Mouse (Mus musculus) MEL (cell line): ENCODE results near the gene Wdr19. TPM values are rescaled to one million over a fixed set of nuclear protein-coding genes. Genes with fewer than 3 reads are reported as not detected.

Experiments used
- DNase-seq: peaks from one replicate; pipeline ENCODE4 v3.0.0; 2011; ENCODE audit warnings: low read depth, low spot score
- H3K27ac ChIP-seq: 2 replicates; pipeline ENCODE4 v1.5.1; 2012; ENCODE audit warnings: low read depth, mild to moderate bottlenecking, control low read depth, low read length, moderate library complexity; ENCODE audit not compliant: control insufficient read depth
- H3K27me3 ChIP-seq, 2 experiments: fragments of 150-350 bp in 1 of 2; sonication (generic) in 1 of 2; 2 replicates each; pipeline ENCODE4 v1.6.1; 2012; ENCODE audit warnings: low read length in 2 of 2, mild to moderate bottlenecking in 2 of 2, improper control_type of control experiment in 1 of 2, moderate library complexity in 1 of 2; ENCODE audit not compliant: insufficient read depth in 2 of 2, control insufficient read depth in 1 of 2
- H3K36me3 ChIP-seq, 2 experiments: 2 replicates each; pipeline ENCODE4 v1.6.1; 2012 to 2014; ENCODE audit warnings: low read length in 2 of 2, improper control_type of control experiment in 1 of 2, inconsistent platforms in 1 of 2, mild to moderate bottlenecking in 1 of 2; ENCODE audit not compliant: insufficient read depth in 2 of 2, control insufficient read depth in 1 of 2
- H3K4me1 ChIP-seq, 2 experiments: fragments of 150-350 bp in 1 of 2; sonication (generic) in 1 of 2; 2 replicates each; pipeline ENCODE4 v1.6.1; 2012; ENCODE audit warnings: low read length in 2 of 2, improper control_type of control experiment in 1 of 2, mild to moderate bottlenecking in 1 of 2; ENCODE audit not compliant: insufficient read depth in 2 of 2, control insufficient read depth in 1 of 2
- H3K4me3 ChIP-seq, 2 experiments: fragments of 150-350 bp in 1 of 2; sonication (generic) in 1 of 2; 2 replicates each; pipeline ENCODE4 v1.5.1; 2012; ENCODE audit warnings: low read depth in 2 of 2, low read length in 2 of 2, mild to moderate bottlenecking in 2 of 2, moderate library complexity in 2 of 2, control low read depth in 1 of 2, improper control_type of control experiment in 1 of 2; ENCODE audit not compliant: control insufficient read depth in 1 of 2, insufficient read depth in 1 of 2
- H3K79me2 ChIP-seq: 2 replicates; pipeline ENCODE4 v1.6.1; 2012; ENCODE audit warnings: mild to moderate bottlenecking, low read length, moderate library complexity; ENCODE audit not compliant: control insufficient read depth, poor library complexity, insufficient read depth
- H3K9ac ChIP-seq: 2 replicates; pipeline ENCODE4 v1.6.1; 2012; ENCODE audit warnings: low read depth, mild to moderate bottlenecking, control low read depth, low read length, moderate library complexity; ENCODE audit not compliant: control insufficient read depth, poor library complexity, severe bottlenecking
- H3K9me3 ChIP-seq: fragments of 150-350 bp; sonication (generic); replicated peaks from 2 replicates; pipeline ENCODE4 v1.6.1; 2012; ENCODE audit warnings: mild to moderate bottlenecking, low read length, improper control_type of control experiment, moderate library complexity; ENCODE audit not compliant: insufficient read depth
- BHLHE40 ChIP-seq: IDR thresholded peaks from 2 replicates; pipeline ENCODE4 v1.6.1; 2012; ENCODE audit warnings: low read depth, mild to moderate bottlenecking, inconsistent platforms, low read length, improper control_type of control experiment, borderline replicate concordance
- CHD1 ChIP-seq: IDR thresholded peaks from 2 replicates; pipeline ENCODE4 v1.6.1; 2012; ENCODE audit warnings: low read depth, mild to moderate bottlenecking, inconsistent platforms, low read length, improper control_type of control experiment
- CHD2 ChIP-seq: IDR thresholded peaks from 2 replicates; pipeline ENCODE4 v1.6.1; 2011; ENCODE audit warnings: low read length, improper control_type of control experiment
- CTCF ChIP-seq, 3 experiments: IDR thresholded peaks in 2 of 3; conservative IDR thresholded peaks in 1 of 3; 2 replicates each; pipeline ENCODE4 v1.5.1; 2011 to 2012; ENCODE audit warnings: low read length in 3 of 3, low read depth in 2 of 3, mild to moderate bottlenecking in 2 of 3, improper control_type of control experiment in 1 of 3, inconsistent platforms in 1 of 3, mixed read lengths in 1 of 3, moderate library complexity in 1 of 3; ENCODE audit not compliant: control insufficient read depth in 1 of 3, insufficient read depth in 1 of 3, poor library complexity in 1 of 3, severe bottlenecking in 1 of 3
- ELF1 ChIP-seq: IDR thresholded peaks from 2 replicates; pipeline ENCODE4 v1.6.1; 2014; ENCODE audit warnings: low read depth, mild to moderate bottlenecking, inconsistent platforms, low read length, improper control_type of control experiment, moderate library complexity
- EP300 ChIP-seq, 2 experiments: IDR thresholded peaks; 2 replicates each; pipeline ENCODE4 v1.6.1; 2011; ENCODE audit warnings: improper control_type of control experiment in 2 of 2, low read length in 2 of 2, low read depth in 1 of 2, mild to moderate bottlenecking in 1 of 2
- ETS1 ChIP-seq: IDR thresholded peaks from 2 replicates; pipeline ENCODE4 v1.6.1; 2012; ENCODE audit warnings: low read depth, mild to moderate bottlenecking, inconsistent platforms, low read length, improper control_type of control experiment, moderate library complexity
- GABPA ChIP-seq: IDR thresholded peaks from 2 replicates; pipeline ENCODE4 v1.6.1; 2012; ENCODE audit warnings: low read depth, mild to moderate bottlenecking, inconsistent platforms, low read length, improper control_type of control experiment, moderate library complexity
- GATA1 ChIP-seq: IDR thresholded peaks from 2 replicates; pipeline ENCODE4 v1.6.1; 2011; ENCODE audit warnings: low read depth, low read length, improper control_type of control experiment
- HCFC1 ChIP-seq: IDR thresholded peaks from 2 replicates; pipeline ENCODE4 v1.6.1; 2012; ENCODE audit warnings: low read depth, mild to moderate bottlenecking, inconsistent platforms, low read length, improper control_type of control experiment, moderate library complexity
- JUND ChIP-seq: IDR thresholded peaks from 2 replicates; pipeline ENCODE4 v1.6.1; 2011; ENCODE audit warnings: low read depth, mild to moderate bottlenecking, improper control_type of control experiment, low read length
- KAT2A ChIP-seq: conservative IDR thresholded peaks from 2 replicates; pipeline ENCODE4 v1.6.1; 2012; ENCODE audit warnings: low read depth, low read length, improper control_type of control experiment, inconsistent platforms
- MAFK ChIP-seq: IDR thresholded peaks from 2 replicates; pipeline ENCODE4 v1.6.1; 2011; ENCODE audit warnings: low read depth, mild to moderate bottlenecking, low read length, improper control_type of control experiment, borderline replicate concordance
- MAZ ChIP-seq: IDR thresholded peaks from 2 replicates; pipeline ENCODE4 v1.6.1; 2012; ENCODE audit warnings: low read depth, mild to moderate bottlenecking, inconsistent platforms, low read length, improper control_type of control experiment
- MEF2A ChIP-seq: IDR thresholded peaks from 2 replicates; pipeline ENCODE4 v1.6.1; 2014; ENCODE audit warnings: low read depth, mild to moderate bottlenecking, inconsistent platforms, low read length, improper control_type of control experiment; ENCODE audit not compliant: poor library complexity, insufficient replicate concordance, severe bottlenecking; ENCODE audit errors: extremely low read depth
- MXI1 ChIP-seq: IDR thresholded peaks from 2 replicates; pipeline ENCODE4 v1.6.1; 2011; ENCODE audit warnings: mild to moderate bottlenecking, low read depth, low read length, improper control_type of control experiment
- MYB ChIP-seq: IDR thresholded peaks from 2 replicates; pipeline ENCODE4 v1.6.1; 2011; ENCODE audit warnings: mild to moderate bottlenecking, low read depth, low read length, improper control_type of control experiment
- MYC ChIP-seq: IDR thresholded peaks from 2 replicates; pipeline ENCODE4 v1.6.1; 2011; ENCODE audit warnings: low read depth, mild to moderate bottlenecking, low read length, improper control_type of control experiment, moderate library complexity
- NELFE ChIP-seq: IDR thresholded peaks from 2 replicates; pipeline ENCODE4 v1.6.1; 2011; ENCODE audit warnings: low read depth, low read length, improper control_type of control experiment
- NRF1 ChIP-seq: IDR thresholded peaks from 2 replicates; pipeline ENCODE4 v1.6.1; 2014; ENCODE audit warnings: low read depth, mild to moderate bottlenecking, inconsistent platforms, low read length, improper control_type of control experiment, moderate library complexity; ENCODE audit not compliant: poor library complexity, insufficient read depth, severe bottlenecking
- POLR2AphosphoS2 ChIP-seq: IDR thresholded peaks from 2 replicates; pipeline ENCODE4 v1.6.1; 2011; ENCODE audit warnings: low read length, improper control_type of control experiment
- POLR2AphosphoS5 ChIP-seq: IDR thresholded peaks from 2 replicates; pipeline ENCODE4 v1.6.1; 2012; ENCODE audit warnings: low read depth, borderline replicate concordance, mild to moderate bottlenecking, inconsistent platforms, low read length, moderate library complexity, mixed read lengths
- RAD21 ChIP-seq: IDR thresholded peaks from 2 replicates; pipeline ENCODE4 v1.6.1; 2011; ENCODE audit warnings: mild to moderate bottlenecking, low read depth, low read length, improper control_type of control experiment
- RCOR1 ChIP-seq: IDR thresholded peaks from 2 replicates; pipeline ENCODE4 v1.6.1; 2012; ENCODE audit warnings: low read depth, mild to moderate bottlenecking, inconsistent platforms, low read length, improper control_type of control experiment
- SIN3A ChIP-seq: IDR thresholded peaks from 2 replicates; pipeline ENCODE4 v1.6.1; 2012; ENCODE audit warnings: low read length, improper control_type of control experiment, inconsistent platforms
- SMC3 ChIP-seq: IDR thresholded peaks from 2 replicates; pipeline ENCODE4 v1.6.1; 2011; ENCODE audit warnings: low read depth, low read length, improper control_type of control experiment
- TAL1 ChIP-seq: IDR thresholded peaks from 2 replicates; pipeline ENCODE4 v1.6.1; 2012; ENCODE audit warnings: mild to moderate bottlenecking, inconsistent platforms, low read length, moderate library complexity, mixed read lengths
- TBP ChIP-seq: IDR thresholded peaks from 2 replicates; pipeline ENCODE4 v1.8.0; 2011; ENCODE audit warnings: low read depth, low read length, improper control_type of control experiment
- TCF12 ChIP-seq: IDR thresholded peaks from 2 replicates; pipeline ENCODE4 v1.6.1; 2014; ENCODE audit warnings: low read depth, mild to moderate bottlenecking, inconsistent platforms, low read length, improper control_type of control experiment, moderate library complexity
- UBTF ChIP-seq: IDR thresholded peaks from 2 replicates; pipeline ENCODE4 v1.6.1; 2012; ENCODE audit warnings: low read depth, mild to moderate bottlenecking, inconsistent platforms, low read length, improper control_type of control experiment, moderate library complexity, borderline replicate concordance; ENCODE audit not compliant: insufficient read depth
- USF1 ChIP-seq: IDR thresholded peaks from 2 replicates; pipeline ENCODE4 v1.6.1; 2014; ENCODE audit warnings: low read depth, mild to moderate bottlenecking, inconsistent platforms, low read length, improper control_type of control experiment, moderate library complexity
- USF2 ChIP-seq, 2 experiments: IDR thresholded peaks; 2 replicates each; pipeline ENCODE4 v1.6.1; 2011 to 2012; ENCODE audit warnings: improper control_type of control experiment in 2 of 2, low read length in 2 of 2, borderline replicate concordance in 1 of 2, inconsistent platforms in 1 of 2, low read depth in 1 of 2, mild to moderate bottlenecking in 1 of 2; ENCODE audit not compliant: insufficient read depth in 1 of 2
- ZKSCAN1 ChIP-seq: IDR thresholded peaks from 2 replicates; pipeline ENCODE4 v1.6.1; 2012; ENCODE audit warnings: low read depth, mild to moderate bottlenecking, inconsistent platforms, low read length, improper control_type of control experiment, moderate library complexity
- ZMIZ1 ChIP-seq: IDR thresholded peaks from 2 replicates; pipeline ENCODE4 v1.6.1; 2012; ENCODE audit warnings: low read depth, mild to moderate bottlenecking, inconsistent platforms, low read length, improper control_type of control experiment, moderate library complexity
- ZNF384 ChIP-seq: IDR thresholded peaks from 2 replicates; pipeline ENCODE4 v1.6.1; 2012; ENCODE audit warnings: low read depth, mild to moderate bottlenecking, inconsistent platforms, low read length, improper control_type of control experiment
- polyA plus RNA-seq, 2 experiments: library from polyadenylated mRNA; stranded (reverse) in 1 of 2; unstranded in 1 of 2; fragments of >175 nt in 1 of 2; fragments of >200 nt in 1 of 2; gene quantifications; 2 replicates each; pipeline versions ENCODE4 v1.2.1 to v1.2.4; 2012; ENCODE audit warnings: low replicate concordance in 2 of 2, low read depth in 1 of 2; ENCODE audit not compliant: insufficient read length in 2 of 2, insufficient read depth in 1 of 2, missing spikeins in 1 of 2
- total RNA-seq: library from RNA; depleted of rRNA; stranded (reverse); fragments of 300-350 nt; gene quantifications from 2 replicates; pipeline ENCODE4 v1.2.3, GENCODE M21; 2012

The Wdr19 gene
- total and polyA plus RNA-seq, 3 experiments, result 0.27 to 0.81 TPM; not detected in 1

GRCm38 (mm10) chr5:65298167-65298950 is 98.9 kb downstream of the Wdr19 start:
- Histone ChIP-seq H3K4me1 (peaks cover 17 to 26% of the 10 kb centered on the region in 2 experiments), H3K4me3 (no peak overlapping the region), H3K27me3 (no peaks in the 10 kb centered on the region), H3K27ac (peak overlapping the region; percentile 81), H3K9ac (peak overlapping the region; percentile 10; the same call in 1 of the 2 replicates), H3K79me2 (no peaks in the 10 kb centered on the region), H3K36me3 (peaks cover 12 to 28% of the 10 kb centered on the region in 2 experiments), H3K9me3 (no peaks in the 10 kb centered on the region)
- DNase-seq, result peak; percentile 89
- TF ChIP-seq CTCF (IDR thresholded peaks at IDR 0.05 in 2 of 3, conservative IDR thresholded peaks at IDR 0.05 in 1 of 3; ENCODE audit: control insufficient read depth in 1 of 3, insufficient read depth in 1 of 3, low read depth in 2 of 3, low read length in 3 of 3, poor library complexity in 1 of 3, severe bottlenecking in 1 of 3), result no peak
- no peak for TF ChIP-seq CHD2
- no peak for TF ChIP-seq MEF2A
- 0 out of 2 replicates have a peak, but pooled peaks have one; percentile 22 for TF ChIP-seq MXI1
- no peak for TF ChIP-seq NRF1
- TF ChIP-seq GATA1, result peak; percentile 95
- no peak for TF ChIP-seq NELFE
- no peak for TF ChIP-seq TBP
- TF ChIP-seq USF2 (IDR thresholded peaks at IDR 0.05; ENCODE audit: borderline replicate concordance in 1 of 2, insufficient read depth in 1 of 2, low read depth in 1 of 2, low read length in 2 of 2), result no peak
- no peak for TF ChIP-seq GABPA
- TF ChIP-seq ELF1, result no peak
- no peak for TF ChIP-seq MAFK
- no peak for TF ChIP-seq RAD21
- TF ChIP-seq SMC3, result no peak
- peak; percentile 86 for TF ChIP-seq TCF12
- no peak for TF ChIP-seq MAZ
- no peak for TF ChIP-seq POLR2AphosphoS5
- TF ChIP-seq ZKSCAN1, result no peak
- no peak for TF ChIP-seq ZMIZ1
- peak; percentile 86 to 96 for TF ChIP-seq EP300 (IDR thresholded peaks at IDR 0.05; ENCODE audit: low read depth in 1 of 2, low read length in 2 of 2)
- 0 out of 2 replicates have a peak, but pooled peaks have one; percentile 14 for TF ChIP-seq MYB
- TF ChIP-seq HCFC1, result no peak
- no peak for TF ChIP-seq KAT2A
- TF ChIP-seq TAL1, result peak; percentile 80
- peak; percentile 90 for TF ChIP-seq SIN3A
- TF ChIP-seq UBTF, result no peak
- TF ChIP-seq JUND, result peak; percentile 97
- peak; percentile 26; the same call in 1 of the 2 replicates for TF ChIP-seq MYC
- no peak for TF ChIP-seq ZNF384
- TF ChIP-seq CHD1, result no peak
- peak; percentile 23; the same call in 1 of the 2 replicates for TF ChIP-seq BHLHE40
- peak; percentile 70 for TF ChIP-seq RCOR1
- no peak for TF ChIP-seq POLR2AphosphoS2
- TF ChIP-seq USF1, result peak; percentile 33; the same call in 1 of the 2 replicates
- peak; percentile 99 for TF ChIP-seq ETS1
